ENCODE assay signal across 1 mouse cellular context in the genomic region with DNA sequence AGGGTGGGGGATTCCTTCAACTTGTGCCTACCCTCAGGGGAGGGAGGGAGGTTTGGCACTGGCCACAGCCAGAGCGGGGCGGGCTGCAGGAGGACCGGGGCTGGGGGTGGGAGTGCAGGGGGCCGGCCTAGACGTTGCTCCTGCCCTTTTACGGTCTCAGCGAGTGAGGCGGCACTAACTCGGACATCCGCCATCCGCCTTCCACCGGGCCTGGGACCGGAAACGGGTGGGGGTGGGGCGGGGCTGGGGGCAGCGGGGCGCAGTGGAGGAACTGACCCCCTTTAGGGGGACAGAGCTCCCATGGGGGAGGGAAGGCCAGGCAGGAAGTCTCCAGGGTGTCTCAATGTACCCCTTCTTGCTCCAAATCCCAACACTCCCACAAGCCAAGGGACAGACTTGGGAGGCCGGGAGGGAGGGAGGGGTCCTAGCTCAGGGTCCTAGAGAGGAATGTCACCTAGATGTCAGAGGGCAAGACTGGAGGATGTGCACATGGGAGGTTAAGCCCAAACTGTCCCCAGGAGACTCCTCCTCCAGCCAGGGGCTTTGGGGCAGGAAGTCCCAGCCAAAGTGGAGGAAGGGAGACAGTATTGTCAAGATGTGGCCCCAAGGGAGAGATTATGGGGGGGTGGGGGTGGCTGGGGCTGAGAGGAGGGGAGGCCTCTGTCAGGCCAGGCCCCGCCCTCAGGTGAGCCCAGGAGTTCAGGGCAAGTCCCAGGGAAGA.
TF ChIP-seq lines count a peak whose summit lies in the region.

No protein-coding gene starts in this region.

TF ChIP-seq in CH12.LX, 34 proteins besides CTCF, POLR2A, EP300 and RAD21:
- peak; percentile 71; the same call in 1 of the 2 replicates for TF ChIP-seq MYC (IDR thresholded peaks at IDR 0.05; ENCODE audit: low read depth, low read length)
- no peak for TF ChIP-seq SMC3 (IDR thresholded peaks at IDR 0.05; ENCODE audit: low read depth, low read length)
- 0 out of 2 replicates have a peak, but pooled peaks have one; percentile 34 for TF ChIP-seq KAT2A (IDR thresholded peaks at IDR 0.05; ENCODE audit: insufficient replicate concordance, low read length)
- peak; percentile 77 for TF ChIP-seq CHD2 (IDR thresholded peaks at IDR 0.05; ENCODE audit: low read length)
- TF ChIP-seq MEF2A (IDR thresholded peaks at IDR 0.05; ENCODE audit: borderline replicate concordance, low read depth, low read length), result no peak
- no peak for TF ChIP-seq JUND (conservative IDR thresholded peaks at IDR 0.05; ENCODE audit: low read depth, low read length)
- no peak for TF ChIP-seq E2F4 (IDR thresholded peaks at IDR 0.05; ENCODE audit: insufficient replicate concordance, low read depth, low read length)
- TF ChIP-seq CHD1 (IDR thresholded peaks at IDR 0.05; ENCODE audit: low read depth, low read length), result no peak; the same call in 1 of the 2 replicates
- no peak for TF ChIP-seq PAX5 (IDR thresholded peaks at IDR 0.05; ENCODE audit: low read length)
- peak; percentile 38 for TF ChIP-seq HCFC1 (IDR thresholded peaks at IDR 0.05; ENCODE audit: low read depth, low read length)
- peak; percentile 54; the same call in 1 of the 2 replicates for TF ChIP-seq ELF1 (IDR thresholded peaks at IDR 0.05; ENCODE audit: low read depth, low read length)
- TF ChIP-seq POLR2AphosphoS2 (IDR thresholded peaks at IDR 0.05; ENCODE audit: low read depth, low read length), result no peak
- TF ChIP-seq TCF12 (IDR thresholded peaks at IDR 0.05; ENCODE audit: low read depth, low read length), result peak; percentile 6; the same call in 1 of the 2 replicates
- TF ChIP-seq NRF1 (IDR thresholded peaks at IDR 0.05; ENCODE audit: low read depth, low read length), result no peak
- TF ChIP-seq ZKSCAN1 (IDR thresholded peaks at IDR 0.05; ENCODE audit: borderline replicate concordance, low read depth, low read length), result no peak
- peak; percentile 73 for TF ChIP-seq SIN3A (IDR thresholded peaks at IDR 0.05; ENCODE audit: low read length)
- TF ChIP-seq USF2 (conservative IDR thresholded peaks at IDR 0.05; ENCODE audit: low read depth, low read length), result no peak
- no peak for TF ChIP-seq JUN (IDR thresholded peaks at IDR 0.05; ENCODE audit: insufficient read depth, low read depth, low read length)
- peak; percentile 51; the same call in 1 of the 2 replicates for TF ChIP-seq TBP (conservative IDR thresholded peaks at IDR 0.05; ENCODE audit: low read depth, low read length)
- TF ChIP-seq BHLHE40 (IDR thresholded peaks at IDR 0.05; ENCODE audit: low read depth, low read length), result peak; percentile 29; the same call in 1 of the 2 replicates
- no peak for TF ChIP-seq ZC3H11A (IDR thresholded peaks at IDR 0.05; ENCODE audit: low read depth, low read length)
- no peak for TF ChIP-seq RCOR1 (conservative IDR thresholded peaks at IDR 0.05; ENCODE audit: low read depth, low read length)
- TF ChIP-seq NELFE (IDR thresholded peaks at IDR 0.05; ENCODE audit: low read depth, low read length), result 0 out of 2 replicates have a peak, but pooled peaks have one; percentile 14
- no peak for TF ChIP-seq GABPA (IDR thresholded peaks at IDR 0.05; ENCODE audit: insufficient replicate concordance, low read depth, low read length)
- no peak for TF ChIP-seq ZNF384 (IDR thresholded peaks at IDR 0.05; ENCODE audit: low read depth, low read length)
- TF ChIP-seq ZMIZ1 (IDR thresholded peaks at IDR 0.05; ENCODE audit: low read depth, low read length), result 0 out of 2 replicates have a peak, but pooled peaks have one; percentile 15
- peak; percentile 24 for TF ChIP-seq ETS1 (conservative IDR thresholded peaks at IDR 0.05; ENCODE audit: low read depth, low read length)
- no peak; the same call in 1 of the 2 replicates for TF ChIP-seq MXI1 (IDR thresholded peaks at IDR 0.05; ENCODE audit: low read depth, low read length)
- TF ChIP-seq USF1 (IDR thresholded peaks at IDR 0.05; ENCODE audit: low read depth, low read length), result no peak
- no peak for TF ChIP-seq UBTF (IDR thresholded peaks at IDR 0.05; ENCODE audit: low read depth, low read length)
- 0 out of 2 replicates have a peak, but pooled peaks have one; percentile 6 for TF ChIP-seq IRF4 (IDR thresholded peaks at IDR 0.05; ENCODE audit: low read depth, low read length)
- peak; percentile 35; the same call in 1 of the 2 replicates for TF ChIP-seq MAX (IDR thresholded peaks at IDR 0.05; ENCODE audit: low read length)
- TF ChIP-seq MAFK (IDR thresholded peaks at IDR 0.05; ENCODE audit: insufficient replicate concordance, low read length), result no peak
- peak; percentile 97 for TF ChIP-seq MAZ (IDR thresholded peaks at IDR 0.05; ENCODE audit: low read depth, low read length)
